ENCODE assay signal across 26 mouse cellular contexts in genomic region chr7:99276679-99277078, GRCm38 (mm10). TPM values are rescaled to one million over a fixed set of nuclear protein-coding genes. Genes with fewer than 3 reads are reported as not detected.
"Had no signal": no experiment of that assay in that cellular context is flagged by ENCODE, and none has a peak within 500 bp of the region (broad histone marks: within the 10 kb centered on the region; RNA-seq: fewer than 3 reads in every experiment).

No protein-coding gene starts in this region.

- H3K4me1 ChIP-seq: liver, embryonic 13.5 days; lung, embryonic 15.5 days had no signal

- H3K36me3 ChIP-seq: liver, embryonic 13.5 days; lung, embryonic 15.5 days; stomach, embryonic 15.5 days had no signal

- H3K27me3 ChIP-seq: neural tube, embryonic 13.5 days had no signal

- H3K9me3 ChIP-seq: liver, embryonic 13.5 days; lung, embryonic 15.5 days; megakaryocyte, embryonic 14.5 days; midbrain, embryonic 10.5 days; midbrain, embryonic 13.5 days; neural tube, embryonic 13.5 days; stomach, embryonic 15.5 days had no signal

- H3K27ac ChIP-seq: kidney, postnatal 0 days; left cerebral cortex, adult 2 months; liver, embryonic 13.5 days; lung, embryonic 15.5 days; midbrain, embryonic 10.5 days; midbrain, embryonic 13.5 days; neural tube, embryonic 13.5 days; stomach, embryonic 15.5 days had no signal

- DNase-seq: kidney, adult 2 months; kidney, postnatal 25 days; layer of hippocampus, postnatal 36 days; liver, embryonic 13.5 days; retina, postnatal 1 day; right cerebral cortex, postnatal 25 days; spleen, adult 18-20 months; thymus, adult 2 months; thymus, postnatal 25 days had no signal

- H3K4me3 ChIP-seq: left cerebral cortex, adult 2 months; liver, embryonic 13.5 days; lung, embryonic 15.5 days; megakaryocyte, embryonic 14.5 days; midbrain, embryonic 10.5 days; midbrain, embryonic 13.5 days; myocyte; neural tube, embryonic 13.5 days; stomach, embryonic 15.5 days had no signal

- H3K4me2 ChIP-seq: liver, embryonic 13.5 days; lung, embryonic 15.5 days; midbrain, embryonic 13.5 days; neural tube, embryonic 13.5 days; stomach, embryonic 15.5 days had no signal

- H3K9ac ChIP-seq: liver, embryonic 13.5 days; lung, embryonic 15.5 days; midbrain, embryonic 13.5 days; neural tube, embryonic 13.5 days; stomach, embryonic 15.5 days had no signal

- ATAC-seq: intestine, postnatal 0 days; midbrain, embryonic 13.5 days; midbrain, embryonic 16.5 days had no signal

RNA-seq across cellular contexts. Expression of gene Map6, which starts 9.4 kb away (rescaled TPM):
- total RNA-seq: liver, adult 2 months; monocyte, adult 5-6 weeks had no signal

RNA-seq across cellular contexts. Expression of gene Mogat2, which starts 38.3 kb away (rescaled TPM):
- total RNA-seq: layer of hippocampus, adult 8-10 months; layer of hippocampus, postnatal 10 days; layer of hippocampus, postnatal 36 days; left cerebral cortex, adult 2 months; left cerebral cortex, postnatal 36 days; monocyte, adult 5-6 weeks; neutrophil, adult 5-6 weeks had no signal
